Mouse (Mus musculus) kidney, adult 18-20 months (tissue): Measurements from ENCODE around the gene Nat8l.
"Not testable (repeated sequence)": the region's sequence is repeated elsewhere in the genome, so short reads cannot be mapped to it uniquely, and the experiment has no call there.

Experiments
- DNase-seq: peaks from one replicate; pipeline ENCODE4 v3.0.0; 2021

The Nat8l gene

DNA sequence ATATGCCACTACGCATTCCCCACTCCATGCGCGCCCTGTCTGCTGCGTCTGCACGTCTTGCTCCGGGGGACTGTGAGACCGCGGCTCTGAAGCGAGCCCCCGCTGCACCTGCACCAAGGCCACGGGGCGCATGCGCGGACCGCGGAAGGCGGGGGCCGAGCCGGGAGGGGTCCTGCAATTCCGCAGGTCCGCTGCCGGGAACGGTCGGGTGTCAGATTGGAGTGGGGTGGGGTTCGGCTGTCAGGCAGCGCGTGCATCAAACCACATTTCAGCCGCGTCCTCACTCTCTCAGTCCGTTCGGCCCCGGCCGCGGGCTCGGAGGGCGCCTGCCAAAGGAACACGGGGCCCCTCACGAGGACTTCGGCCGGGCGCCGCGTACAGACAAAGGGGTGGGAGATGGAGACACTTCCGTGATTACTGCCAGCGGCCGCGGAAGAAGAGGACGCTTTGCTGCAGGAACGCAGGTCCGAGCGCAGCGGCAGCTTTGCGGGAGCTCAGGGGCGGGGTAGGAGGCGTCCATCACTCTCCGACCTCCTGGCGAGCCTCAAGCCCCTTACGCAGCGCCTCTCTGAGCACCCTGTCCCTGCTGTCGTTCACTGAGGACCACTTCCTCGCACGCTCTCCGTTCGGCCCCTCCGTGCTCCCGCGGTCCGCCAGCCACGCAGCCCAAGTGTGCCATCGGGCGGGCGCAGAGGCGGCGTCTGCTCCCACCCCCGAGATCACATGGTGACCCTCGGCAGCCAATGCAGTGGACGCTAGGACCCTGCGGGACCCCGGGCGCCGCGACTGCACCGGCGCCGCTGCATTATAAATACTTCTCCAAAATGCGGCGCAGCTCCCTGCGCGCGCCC, at the start of gene Nat8l:
TSS of gene Nat8l (plus strand) at position 142 of the 851 bp plus-strand sequence.
- no peak for DNase-seq

DNA sequence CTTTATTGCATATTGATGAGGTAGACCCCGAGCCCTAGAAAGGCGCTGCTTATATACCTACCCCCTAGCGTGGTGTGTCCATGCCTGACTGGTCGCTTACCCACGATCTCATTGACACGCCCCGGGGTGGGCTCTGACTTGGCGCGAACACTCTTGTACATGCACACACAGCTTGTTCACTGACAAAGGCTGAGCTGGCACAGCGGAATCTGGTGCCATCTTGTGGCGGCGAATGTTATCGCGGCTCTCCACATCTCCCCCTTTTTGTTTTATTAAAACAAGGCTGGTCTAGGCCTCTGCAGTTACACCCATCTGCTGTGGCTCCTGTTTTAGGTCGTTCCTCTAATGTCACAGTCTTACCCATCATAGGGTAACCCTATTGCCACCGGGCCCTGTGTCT, 48.7 kb upstream of the Nat8l start:
- DNase-seq: not testable (repeated sequence)

- DNase-seq: no peak
Observed at GRCm38 (mm10) chr5:33948314-33948713, 47.5 kb upstream of the Nat8l start.

DNA sequence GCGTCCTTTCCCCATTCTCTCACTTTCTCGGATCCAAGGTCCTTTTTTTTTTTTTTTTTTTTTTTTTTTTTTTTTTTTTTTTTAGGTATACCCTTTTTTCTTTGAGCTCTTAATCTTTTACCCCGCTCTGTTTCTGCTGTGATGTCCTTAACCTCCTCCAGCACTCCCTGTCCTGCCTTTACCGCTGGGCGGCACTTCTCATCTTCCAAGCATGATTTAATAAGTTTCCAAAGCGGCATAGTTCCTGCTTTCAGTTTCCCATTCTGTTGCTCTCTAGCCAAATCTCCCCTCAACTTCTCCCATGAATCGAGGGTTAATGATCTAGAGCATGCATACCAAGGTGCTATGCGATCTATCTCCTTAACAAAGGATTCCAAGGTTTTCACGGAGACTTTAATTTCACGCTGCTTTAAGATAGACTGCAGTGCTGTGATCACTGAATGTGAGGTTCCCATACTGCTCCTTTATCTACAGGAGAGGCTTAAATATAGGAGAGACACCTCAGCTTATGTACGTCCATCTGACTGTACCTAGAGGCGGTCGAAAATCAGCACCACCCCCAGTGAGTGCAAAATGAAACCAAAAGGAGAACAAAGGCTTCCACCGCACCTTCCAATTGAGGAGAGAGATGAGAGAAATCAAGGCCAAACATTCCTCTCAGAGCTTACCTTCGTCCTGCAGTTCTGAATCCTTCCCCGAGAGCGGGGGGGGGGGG, 42.2 kb upstream of the Nat8l start:
- DNase-seq: no peak

DNA sequence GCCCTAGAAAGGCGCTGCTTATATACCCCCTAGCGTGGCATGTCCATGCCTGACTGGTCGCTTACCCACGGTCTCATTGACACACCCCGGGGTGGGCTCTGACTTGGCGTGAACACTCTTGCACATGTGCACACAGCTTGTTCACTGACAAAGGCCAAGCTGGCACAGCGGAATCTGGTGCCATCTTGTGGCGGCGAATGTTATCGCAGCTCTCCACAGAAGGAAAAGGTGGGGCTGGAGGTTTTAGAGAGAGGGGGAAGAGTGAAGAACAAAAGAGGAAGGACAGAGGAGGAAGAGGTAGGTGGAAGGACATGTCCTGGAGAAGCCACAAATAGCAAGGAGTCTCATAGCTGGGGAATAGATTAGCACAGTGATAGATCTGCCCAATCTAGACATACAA, 41.4 kb upstream of the Nat8l start:
- peak; percentile 80 for DNase-seq

DNA sequence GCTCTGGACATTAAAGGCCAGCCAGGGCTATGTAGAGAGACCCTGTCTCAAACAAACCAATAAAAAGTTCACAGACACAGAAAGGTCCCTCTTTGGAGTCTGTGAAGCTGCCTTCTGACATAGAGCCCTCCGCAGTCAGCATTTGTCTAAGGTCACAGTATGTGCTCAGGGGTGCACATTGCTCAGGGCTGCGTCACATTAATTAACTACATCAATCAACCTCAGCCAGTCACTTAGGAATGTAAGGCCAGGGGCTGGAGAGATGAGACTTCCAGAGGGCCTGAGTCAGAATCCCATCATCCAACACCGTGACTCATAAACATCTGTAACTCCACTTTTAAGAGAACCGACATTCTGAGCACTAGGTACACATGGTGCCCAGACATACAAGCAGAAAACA, 39.9 kb upstream of the Nat8l start:
- no peak for DNase-seq

- DNase-seq: no peak
Observed at GRCm38 (mm10) chr5:33959382-33959781, 36.4 kb upstream of the Nat8l start.

- DNase-seq: no peak
Observed at GRCm38 (mm10) chr5:33974736-33975135, 21.0 kb upstream of the Nat8l start.

GRCm38 (mm10) chr5:33976267-33976666, 19.5 kb upstream of the Nat8l start:
- DNase-seq: no peak

DNA sequence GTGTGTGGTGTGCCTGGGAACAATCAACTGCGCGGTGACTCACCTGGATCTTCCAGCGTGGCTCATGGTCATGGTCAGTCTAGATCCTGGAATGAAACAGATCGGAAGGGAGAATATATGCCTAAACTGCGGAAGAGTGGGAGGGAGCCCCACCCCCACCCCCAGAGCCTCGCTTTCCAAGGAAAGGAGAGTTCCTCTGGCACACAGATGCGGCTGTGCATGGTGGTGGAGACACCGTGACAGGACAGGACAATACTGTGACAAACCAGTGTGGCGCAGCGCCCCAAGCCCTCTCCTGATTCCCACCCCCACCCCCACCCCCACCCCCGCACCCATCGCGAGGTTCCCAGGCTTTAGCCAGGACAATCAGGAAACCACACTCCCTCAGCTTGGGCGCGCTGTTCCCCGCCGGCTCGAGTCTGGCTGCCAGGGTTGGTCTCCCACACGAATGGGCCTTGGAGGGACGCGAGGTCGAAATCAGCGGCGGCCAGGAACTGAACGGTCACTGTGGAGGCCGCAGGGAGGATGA, 13.0 kb upstream of the Nat8l start:
- DNase-seq: no peak

DNA sequence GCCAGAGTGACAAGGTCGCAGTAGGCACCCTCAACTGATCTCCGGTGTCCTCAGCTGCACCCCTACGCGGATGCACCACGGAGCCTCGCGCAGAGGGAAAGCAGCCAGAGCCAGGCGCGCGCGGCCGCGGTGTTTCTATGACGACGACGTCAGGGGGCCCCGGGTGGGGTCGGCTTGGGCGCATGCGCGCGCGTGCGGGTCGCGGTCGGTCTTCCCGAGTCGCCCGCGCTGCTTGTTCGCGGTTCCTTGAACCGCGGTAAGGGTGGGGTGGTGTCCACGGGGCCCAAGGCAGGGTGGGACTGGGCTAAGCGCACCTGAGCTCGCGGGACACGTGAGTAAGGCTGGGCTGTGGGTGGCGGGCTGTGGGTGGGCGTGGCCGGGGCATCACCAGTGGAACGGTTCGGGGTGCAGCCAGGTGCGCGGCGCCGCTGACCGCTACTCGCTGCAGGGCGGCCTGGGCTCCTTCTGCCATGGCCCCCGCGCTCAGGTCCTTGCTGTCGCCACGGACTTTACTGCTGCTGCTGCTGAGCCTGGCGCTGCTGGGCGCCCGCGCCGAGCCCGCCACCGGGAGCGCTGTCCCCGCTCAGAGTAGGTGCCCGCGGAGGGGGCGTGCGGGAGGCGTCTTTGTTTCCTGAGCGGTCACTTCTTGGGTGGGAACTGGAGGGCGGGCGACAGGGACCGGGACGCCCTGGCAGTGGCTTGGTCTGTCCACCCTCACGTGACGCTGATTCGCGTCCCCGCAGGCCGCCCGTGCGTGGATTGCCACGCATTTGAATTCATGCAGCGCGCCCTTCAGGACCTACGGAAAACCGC, 12.3 kb upstream of the Nat8l start, which contains the start of gene Gm1673:
TSS of gene Gm1673 (plus strand) at position 125 of the 813 bp plus-strand sequence.
- DNase-seq: peak; percentile 56

GRCm38 (mm10) chr5:33994671-33995625, 836 bp upstream of the Nat8l start:
- DNase-seq: peak; percentile 25

- DNase-seq: no peak
Observed at GRCm38 (mm10) chr5:33996694-33997045, 886 bp downstream of the Nat8l start.

- DNase-seq: peak; percentile 62
Observed at GRCm38 (mm10) chr5:33997051-33997741, 1.4 kb downstream of the Nat8l start.

- DNase-seq: no peak
Observed at GRCm38 (mm10) chr5:33997829-33998504, 2.2 kb downstream of the Nat8l start.

GRCm38 (mm10) chr5:33998505-33998877, 2.7 kb downstream of the Nat8l start:
- no peak for DNase-seq

DNA sequence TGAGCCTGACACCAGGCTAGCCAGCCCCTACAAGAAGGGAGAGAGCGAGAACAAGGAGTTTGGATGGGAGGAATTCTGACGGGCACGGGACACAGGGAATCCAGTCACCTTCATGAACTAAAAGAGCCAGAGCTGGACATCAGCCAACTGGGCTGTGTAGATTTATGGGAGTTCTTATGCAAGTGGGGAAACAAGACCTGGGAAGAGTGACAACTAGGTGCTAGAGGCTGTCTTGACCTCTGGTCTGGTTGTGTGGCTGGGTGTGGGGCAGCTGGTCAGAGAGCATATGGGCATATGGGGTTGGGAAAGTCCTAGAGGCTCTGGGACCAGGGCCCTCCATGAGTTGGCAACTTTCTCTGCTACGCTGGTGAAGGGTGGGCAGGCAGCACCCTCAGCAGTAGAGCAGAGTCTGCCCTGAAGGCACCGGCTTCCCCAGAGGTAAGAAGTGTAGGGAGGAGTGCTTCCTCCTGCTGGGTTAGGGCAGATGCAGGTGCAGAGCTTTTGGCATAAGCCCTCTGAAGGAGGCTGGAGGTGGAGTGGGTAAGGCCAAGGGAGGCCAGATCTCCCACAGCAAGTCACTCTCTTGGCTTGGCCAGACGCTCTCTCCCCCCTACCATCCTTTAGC, 3.8 kb downstream of the Nat8l start:
- DNase-seq: no peak

DNA sequence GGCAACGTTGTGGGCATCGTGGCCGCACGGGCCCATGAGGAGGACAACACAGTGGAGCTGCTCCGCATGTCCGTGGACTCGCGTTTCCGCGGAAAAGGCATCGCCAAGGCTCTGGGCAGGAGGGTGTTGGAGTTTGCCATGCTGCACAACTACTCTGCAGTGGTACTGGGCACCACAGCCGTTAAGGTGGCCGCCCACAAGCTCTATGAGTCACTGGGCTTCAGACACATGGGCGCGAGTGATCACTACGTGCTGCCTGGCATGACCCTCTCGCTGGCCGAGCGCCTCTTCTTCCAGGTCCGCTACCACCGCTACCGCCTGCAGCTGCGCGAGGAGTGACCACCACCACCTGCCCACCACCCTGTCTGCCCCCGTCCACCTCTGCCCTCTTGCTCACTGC, 5.0 kb downstream of the Nat8l start:
- no peak for DNase-seq

DNA sequence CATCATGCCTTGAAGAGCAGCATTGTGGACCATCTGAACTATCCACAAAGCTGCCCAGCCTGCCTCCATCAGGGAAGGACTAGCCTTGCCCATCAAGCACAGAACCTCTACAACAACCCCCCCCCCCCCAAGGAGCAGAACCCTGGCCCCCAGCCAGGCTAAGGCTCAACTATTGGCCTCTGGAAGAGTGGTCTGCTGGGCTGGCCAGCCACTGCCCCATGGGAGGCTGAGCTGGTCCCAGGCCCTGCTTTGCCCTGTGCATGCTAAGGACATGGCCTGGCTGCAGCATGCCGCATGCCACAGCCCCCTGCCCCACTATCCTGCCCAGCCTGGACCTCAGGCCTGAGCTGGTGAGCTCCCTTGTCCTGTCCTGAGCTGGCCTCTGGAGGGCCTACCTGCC, 5.6 kb downstream of the Nat8l start:
- no peak for DNase-seq

GRCm38 (mm10) chr5:34002636-34003035, 6.9 kb downstream of the Nat8l start:
- DNase-seq: no peak
